Mouse (Mus musculus): Measurements from ENCODE around the gene Serpini2.
"Not testable (repeated sequence)": the region's sequence is repeated elsewhere in the genome, so short reads cannot be mapped to it uniquely, and the experiment has no call there.

Gene Serpini2

GRCm38 (mm10) chr3:75269978-75270377 is at the start of gene Serpini2:
Gene Serpini2, minus strand, starts transcription at chr3:75270078.
- DNase-seq: no peak

GRCm38 (mm10) chr3:75308861-75309260 is 39.0 kb upstream of the Serpini2 start:
- no peak for DNase-seq

GRCm38 (mm10) chr3:75308228-75308627 is 38.4 kb upstream of the Serpini2 start:
- no peak for DNase-seq

- no peak for DNase-seq
Observed at GRCm38 (mm10) chr3:75305584-75305983, 35.7 kb upstream of the Serpini2 start.

GRCm38 (mm10) chr3:75304621-75305020 is 34.7 kb upstream of the Serpini2 start:
- no peak for DNase-seq

- no peak for DNase-seq
Observed at GRCm38 (mm10) chr3:75301072-75301471, 31.2 kb upstream of the Serpini2 start.

- DNase-seq: not testable (repeated sequence)
Observed at GRCm38 (mm10) chr3:75299464-75299863, 29.6 kb upstream of the Serpini2 start.

- DNase-seq: no peak
Observed at GRCm38 (mm10) chr3:75297758-75298111, 27.9 kb upstream of the Serpini2 start.

GRCm38 (mm10) chr3:75297026-75297757 is 27.3 kb upstream of the Serpini2 start:
- DNase-seq: peak; percentile 8

- DNase-seq: no peak
Observed at GRCm38 (mm10) chr3:75293243-75293642, 23.4 kb upstream of the Serpini2 start.

- DNase-seq: no peak
Observed at GRCm38 (mm10) chr3:75277455-75277854, 7.6 kb upstream of the Serpini2 start.

GRCm38 (mm10) chr3:75276522-75276921 is 6.6 kb upstream of the Serpini2 start:
- DNase-seq: no peak

GRCm38 (mm10) chr3:75275127-75275526 is 5.2 kb upstream of the Serpini2 start:
- DNase-seq: no peak

- no peak for DNase-seq
Observed at GRCm38 (mm10) chr3:75259356-75259755, 10.5 kb downstream of the Serpini2 start.

- DNase-seq: no peak
Observed at GRCm38 (mm10) chr3:75219694-75220093, 50.2 kb downstream of the Serpini2 start.

GRCm38 (mm10) chr3:75219211-75219610 is 50.7 kb downstream of the Serpini2 start:
- peak; percentile 42 for DNase-seq

GRCm38 (mm10) chr3:75202808-75203503 is 66.9 kb downstream of the Serpini2 start:
- peak; percentile 58 for DNase-seq

All from retina, postnatal 1 day (tissue).